Mouse (Mus musculus) layer of hippocampus, adult 9-10 months (tissue): ENCODE results near the gene Tmem81.
A peak's percentile ranks its signal among the peaks of the same experiment; 100 is the strongest.

Experiments used
- DNase-seq: peaks from one replicate; pipeline ENCODE4 v3.0.0; 2022; ENCODE audit warnings: low spot score

Tmem81 gene

DNA sequence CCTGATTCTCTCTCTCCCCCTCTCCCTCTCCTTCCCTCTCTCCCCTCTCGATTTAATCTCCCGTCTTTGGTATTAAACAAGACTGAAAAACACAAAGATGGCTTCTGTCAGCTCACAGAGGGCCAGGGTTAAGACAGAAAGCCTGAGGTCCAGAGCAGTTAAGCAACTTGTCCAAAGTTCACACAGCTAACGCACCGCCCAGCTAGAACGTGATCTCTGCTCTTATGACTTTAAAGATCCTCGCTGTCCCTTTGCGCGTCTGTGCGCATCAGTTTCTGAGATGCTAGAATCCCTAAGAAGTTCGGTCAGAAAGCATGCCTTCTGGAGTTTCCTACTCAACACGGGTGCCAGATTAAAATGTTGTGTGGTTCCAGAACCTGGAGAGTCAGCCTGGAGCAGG, 13.7 kb downstream of the Tmem81 start:
- no peak for DNase-seq

DNA sequence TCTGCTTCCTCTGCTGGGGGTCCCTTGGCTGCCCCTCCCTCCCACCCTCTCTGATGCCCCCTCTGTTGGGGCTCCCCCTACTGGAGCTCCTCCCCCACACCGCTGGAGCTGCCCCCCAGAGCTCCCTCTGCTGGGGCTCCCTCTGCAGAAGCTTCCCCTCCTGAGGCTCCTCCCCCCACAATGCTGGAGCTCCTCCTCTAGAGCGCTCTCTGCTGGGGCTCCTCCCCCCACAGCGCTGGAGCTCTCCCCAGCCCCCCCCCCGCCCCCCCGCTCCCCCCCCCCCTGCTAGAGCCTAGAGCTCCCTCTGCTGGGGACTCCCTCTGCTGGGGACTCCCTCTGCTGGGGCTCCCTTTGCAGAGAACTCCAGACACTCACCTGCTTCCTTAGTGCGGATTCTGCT, 14.7 kb downstream of the Tmem81 start:
- no peak for DNase-seq

DNA sequence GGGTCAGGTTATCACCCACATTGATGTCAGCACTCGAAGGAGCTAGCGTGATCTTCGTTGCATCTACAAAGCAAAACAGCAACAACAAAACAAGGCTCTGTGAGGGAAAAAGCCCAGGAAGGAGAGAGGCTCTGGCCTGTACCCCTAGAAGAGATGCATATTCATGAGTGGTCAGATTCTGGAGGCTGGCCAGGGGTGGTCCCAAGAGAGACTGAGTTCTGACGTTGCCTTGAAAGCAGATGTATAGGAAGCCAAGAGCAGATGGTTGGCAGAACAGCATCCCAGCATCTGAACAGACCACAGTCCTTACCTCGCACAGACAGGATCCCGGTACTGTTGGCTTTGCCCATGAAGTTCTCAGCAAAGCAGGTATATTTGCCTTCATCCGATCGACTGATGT, 17.0 kb downstream of the Tmem81 start:
- no peak for DNase-seq

DNA sequence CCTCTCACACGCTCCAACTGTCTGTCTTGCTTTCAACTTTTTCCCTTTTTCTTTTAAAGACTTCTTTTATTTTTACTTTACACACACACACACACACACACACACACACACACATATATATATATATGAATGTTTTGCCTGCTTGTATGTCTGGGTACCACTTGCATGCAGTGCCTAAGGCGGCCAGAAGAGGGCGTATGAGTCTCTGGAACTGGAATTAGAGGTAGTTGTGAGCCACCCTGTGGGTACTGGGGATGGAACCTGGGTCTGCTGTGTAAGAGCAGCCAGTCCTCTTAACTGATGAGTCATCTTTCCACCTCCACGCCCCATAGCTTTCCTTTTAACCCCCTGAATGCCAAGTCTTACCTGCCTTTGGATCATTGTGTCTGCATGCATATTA, 17.9 kb downstream of the Tmem81 start:
- DNase-seq = no peak

DNA sequence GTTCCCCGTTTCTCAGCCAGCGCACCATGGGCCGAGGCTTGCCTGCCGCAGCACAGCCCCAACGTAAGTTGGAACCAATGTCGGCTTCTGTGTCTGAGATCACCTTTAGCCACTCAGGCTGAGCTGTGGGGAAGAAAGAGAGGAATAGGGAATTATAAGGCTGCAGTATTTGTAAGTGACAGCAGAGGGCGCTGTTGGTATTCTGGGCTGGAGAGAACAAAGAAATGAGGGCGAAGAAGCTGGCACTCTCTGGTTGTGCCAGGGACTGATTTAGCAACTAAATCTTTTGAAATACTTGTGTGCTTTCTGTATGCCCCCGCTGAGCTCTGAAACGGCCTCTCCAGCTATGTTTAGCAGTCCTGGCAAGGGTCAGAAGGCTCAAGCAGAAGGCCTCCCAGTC, 19.8 kb downstream of the Tmem81 start:
- DNase-seq = peak; percentile 85

DNA sequence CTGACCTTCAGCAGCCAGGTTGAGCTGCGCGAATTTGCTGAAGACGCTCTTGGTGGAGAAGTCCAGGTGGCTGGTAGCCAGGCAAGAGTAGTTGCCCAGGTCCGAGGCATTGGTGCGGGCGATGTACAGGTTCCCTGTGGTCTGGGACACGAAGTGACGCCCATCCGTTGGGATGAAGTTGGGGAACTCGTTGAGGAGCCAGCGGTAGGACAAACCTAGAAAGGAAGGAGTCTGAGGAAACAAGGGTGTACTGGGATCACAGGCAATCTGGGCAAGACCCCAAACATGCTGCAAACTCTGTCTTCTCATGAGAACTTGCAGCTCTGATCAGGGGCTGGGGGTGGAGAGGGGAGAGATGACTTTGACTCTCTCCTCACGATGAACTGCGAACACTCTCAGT, 22.0 kb downstream of the Tmem81 start:
- no peak for DNase-seq

DNA sequence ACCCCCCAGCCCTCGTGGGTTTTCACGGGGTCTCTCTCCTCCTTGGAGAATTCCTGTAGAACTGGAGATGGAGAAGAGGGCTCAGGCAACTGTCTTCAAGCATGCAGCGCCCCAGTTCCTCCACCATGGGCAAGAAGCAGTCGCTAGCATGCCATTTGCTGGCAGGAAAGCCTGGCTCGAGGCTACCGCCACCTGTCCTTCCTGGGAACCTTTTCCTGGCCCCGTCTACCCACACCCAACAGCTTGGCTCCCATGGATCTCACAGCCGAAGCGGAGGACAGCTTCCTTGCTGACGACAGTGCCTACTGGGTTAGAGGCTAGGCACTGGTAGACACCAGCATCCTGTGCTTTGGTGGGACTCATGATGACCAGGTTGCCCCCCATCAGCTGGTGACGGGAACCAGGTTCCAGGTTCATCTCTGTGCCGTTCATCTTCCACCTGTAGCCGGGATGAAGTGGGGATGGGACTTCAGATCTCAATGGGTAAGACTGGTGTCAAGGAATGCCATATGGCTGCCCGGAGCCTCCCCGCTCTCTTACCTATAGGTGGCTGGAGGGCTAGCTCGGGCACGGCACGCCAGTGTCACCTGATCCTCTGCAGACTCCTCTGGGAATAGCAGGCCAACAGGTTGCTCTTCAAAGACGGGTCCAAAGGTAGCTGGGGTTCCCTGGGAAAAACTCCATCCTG, 22.8 kb downstream of the Tmem81 start:
- no peak for DNase-seq

DNA sequence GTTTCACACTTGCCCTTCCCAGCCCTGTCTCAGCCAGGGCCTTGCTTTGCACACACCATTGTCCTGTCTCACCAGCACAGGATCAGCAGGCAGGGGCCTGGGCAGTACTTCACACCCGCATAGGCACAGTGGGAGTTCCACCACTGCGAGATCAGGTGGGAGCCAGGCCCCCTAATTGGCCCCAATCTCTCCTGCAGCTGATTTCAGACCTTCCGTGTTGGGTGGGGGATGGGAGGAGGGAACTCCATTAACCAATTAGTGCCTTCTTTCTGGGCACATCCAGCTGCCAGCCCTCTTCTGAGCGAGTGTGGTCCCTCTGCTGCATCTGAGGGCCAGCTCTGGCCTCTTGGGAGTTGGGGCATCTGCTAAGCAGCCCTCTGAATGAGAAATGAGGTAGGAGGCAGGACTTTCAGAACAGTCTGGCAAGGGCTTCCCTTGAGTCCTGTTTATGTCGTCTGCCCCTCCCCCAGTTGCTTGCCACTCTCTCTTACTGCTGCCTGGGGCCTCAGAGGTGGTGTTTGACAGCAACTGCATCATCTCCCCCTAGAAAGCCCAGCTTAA, 24.7 kb downstream of the Tmem81 start:
- no peak for DNase-seq

DNA sequence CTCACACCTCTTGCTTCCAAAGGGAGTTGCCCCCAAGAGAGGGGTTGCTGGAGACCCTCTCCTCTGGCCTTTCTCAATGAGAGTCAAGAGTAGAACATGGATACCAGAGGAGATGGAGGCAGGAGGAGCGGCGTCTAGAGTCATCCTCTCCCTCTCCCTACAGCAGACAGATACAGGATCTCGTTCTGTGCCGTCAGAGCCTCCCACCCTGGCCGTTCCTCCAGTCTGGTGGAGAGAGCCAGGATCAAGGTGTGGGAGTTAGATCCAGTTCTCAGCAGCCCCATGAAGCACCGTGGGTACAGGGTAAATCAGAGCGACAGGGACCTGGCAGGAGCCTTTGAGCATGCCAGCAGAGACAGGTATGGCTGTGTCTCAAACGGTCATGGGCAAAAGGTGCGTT, 26.5 kb downstream of the Tmem81 start:
- DNase-seq = no peak

DNA sequence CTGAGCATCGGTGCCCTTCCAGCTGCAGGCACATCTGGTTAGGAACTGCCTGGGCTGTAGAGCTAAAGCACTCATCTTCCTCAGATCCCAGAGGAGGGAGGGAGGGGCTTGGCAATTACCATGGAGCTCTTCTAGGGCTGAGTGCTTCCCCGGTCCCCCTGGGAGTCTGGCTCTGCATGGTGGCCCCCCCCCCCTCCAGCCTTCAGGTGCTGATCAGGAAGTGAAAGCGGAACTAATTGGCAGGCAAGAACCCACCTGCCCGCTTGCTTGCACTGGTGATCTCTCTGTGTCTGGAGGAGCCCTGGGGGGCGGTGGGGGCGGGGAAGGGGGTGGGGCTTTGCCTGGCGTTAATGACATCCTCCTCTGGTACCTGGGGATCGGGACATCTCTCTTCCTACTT, 27.8 kb downstream of the Tmem81 start:
- no peak for DNase-seq

DNA sequence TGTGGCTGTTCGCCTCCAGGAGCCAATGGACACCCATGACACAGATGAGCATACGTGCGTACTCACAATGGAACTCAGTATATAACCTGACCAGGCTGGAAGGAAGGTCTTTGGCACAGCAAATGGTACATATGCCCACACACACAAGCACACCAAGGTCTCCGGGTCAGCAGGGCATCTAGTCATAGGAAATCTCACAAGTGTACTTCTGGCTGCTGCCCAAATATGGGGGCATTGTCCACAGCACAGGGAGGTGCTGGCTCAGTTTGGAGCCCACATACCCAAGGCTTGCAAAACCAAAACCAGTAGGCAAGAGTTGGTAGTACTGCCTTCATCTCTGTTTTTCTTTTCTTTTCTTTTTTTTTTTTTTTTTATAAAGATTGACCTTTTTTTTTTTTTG, 29.5 kb downstream of the Tmem81 start:
- no peak for DNase-seq

DNA sequence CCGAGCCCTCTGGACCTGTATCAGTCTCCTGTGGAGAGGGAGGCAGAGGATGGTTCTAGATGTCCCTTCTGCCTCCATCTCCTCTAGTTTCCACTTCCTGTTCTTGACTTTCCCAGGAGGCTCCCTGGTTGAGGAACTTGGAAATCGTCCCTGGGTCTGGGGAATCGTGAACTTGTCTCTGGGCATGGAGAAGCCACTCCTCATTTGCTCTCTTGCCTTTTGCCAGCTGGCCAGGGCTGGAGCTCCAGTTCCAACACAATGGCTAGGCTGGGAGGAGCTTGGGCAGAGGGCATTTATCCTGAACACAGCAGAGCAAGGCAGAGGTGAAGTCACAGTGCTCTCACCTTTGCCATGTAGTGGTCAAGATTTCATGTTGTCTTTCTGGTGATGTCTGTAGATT, 30.4 kb downstream of the Tmem81 start:
- DNase-seq = no peak

DNA sequence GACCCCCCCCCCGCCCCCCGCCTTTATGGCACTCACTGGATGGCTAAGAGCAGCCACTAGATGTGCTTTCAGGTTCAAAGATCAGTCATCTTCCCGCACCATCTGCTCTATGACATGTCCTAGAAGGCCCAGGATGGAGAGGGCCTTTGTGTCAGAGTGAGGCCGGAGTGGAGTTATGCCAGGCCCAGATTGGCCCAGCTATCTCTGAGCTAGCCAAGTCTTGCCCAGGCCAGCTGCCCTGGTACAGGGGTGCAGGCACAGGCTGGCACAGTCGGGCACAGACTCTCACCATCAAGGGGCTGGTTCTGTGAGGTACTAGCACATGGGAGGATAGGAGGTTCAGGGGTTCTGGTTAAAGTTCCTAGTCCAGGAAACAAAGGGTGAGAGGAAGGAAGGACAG, 31.7 kb downstream of the Tmem81 start:
- DNase-seq = no peak

DNA sequence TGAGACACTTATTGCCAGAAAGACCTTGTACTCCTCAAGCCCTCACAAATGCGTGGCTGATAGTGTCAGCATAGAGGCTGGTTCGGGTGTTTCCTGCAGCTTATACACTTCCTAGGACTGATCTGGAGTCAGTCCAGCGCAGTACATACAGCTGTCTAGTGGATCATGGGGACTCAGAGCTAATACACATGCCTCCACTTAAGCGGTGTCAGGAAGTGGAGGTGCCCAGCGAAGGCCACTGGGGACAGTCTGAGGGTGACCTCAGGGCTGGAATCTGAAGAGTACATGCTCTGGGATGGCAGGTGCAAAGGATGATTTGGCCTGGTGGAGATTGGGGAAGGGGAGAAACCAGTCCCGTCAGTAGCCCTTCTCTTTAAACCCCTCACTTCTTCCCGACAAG, 34.7 kb downstream of the Tmem81 start:
- DNase-seq = no peak

DNA sequence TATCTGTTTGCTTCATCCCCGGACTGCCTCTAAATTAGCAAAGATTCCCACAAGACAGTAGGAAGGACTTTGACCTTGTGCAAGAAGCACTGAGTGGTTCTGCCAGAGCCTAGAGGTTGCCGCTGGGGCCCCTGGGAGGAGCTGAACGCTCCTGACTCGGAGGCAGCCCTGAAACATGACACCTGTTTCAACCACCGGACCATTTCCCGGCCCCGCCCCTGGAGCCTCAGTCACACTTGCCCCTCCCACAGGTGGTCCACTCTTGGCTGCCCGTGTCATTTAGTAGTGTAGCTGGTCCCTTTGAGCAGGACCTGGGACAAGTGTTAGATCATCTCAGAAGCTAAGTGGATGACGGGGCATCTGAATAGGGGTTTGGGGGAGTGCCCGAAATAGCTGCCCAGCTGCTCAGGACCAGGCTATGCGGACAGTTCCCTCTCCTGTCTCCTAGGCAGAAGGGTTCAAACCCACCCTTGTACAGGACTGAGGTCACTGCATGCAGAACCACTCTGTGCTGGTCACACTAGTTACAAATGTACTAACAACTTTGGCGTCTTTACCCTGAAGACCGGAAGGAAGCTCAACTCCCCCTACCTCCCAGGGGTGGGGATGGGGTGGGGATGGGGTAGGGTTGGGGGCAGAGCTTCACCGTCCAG, 35.3 kb downstream of the Tmem81 start:
- no peak for DNase-seq

DNA sequence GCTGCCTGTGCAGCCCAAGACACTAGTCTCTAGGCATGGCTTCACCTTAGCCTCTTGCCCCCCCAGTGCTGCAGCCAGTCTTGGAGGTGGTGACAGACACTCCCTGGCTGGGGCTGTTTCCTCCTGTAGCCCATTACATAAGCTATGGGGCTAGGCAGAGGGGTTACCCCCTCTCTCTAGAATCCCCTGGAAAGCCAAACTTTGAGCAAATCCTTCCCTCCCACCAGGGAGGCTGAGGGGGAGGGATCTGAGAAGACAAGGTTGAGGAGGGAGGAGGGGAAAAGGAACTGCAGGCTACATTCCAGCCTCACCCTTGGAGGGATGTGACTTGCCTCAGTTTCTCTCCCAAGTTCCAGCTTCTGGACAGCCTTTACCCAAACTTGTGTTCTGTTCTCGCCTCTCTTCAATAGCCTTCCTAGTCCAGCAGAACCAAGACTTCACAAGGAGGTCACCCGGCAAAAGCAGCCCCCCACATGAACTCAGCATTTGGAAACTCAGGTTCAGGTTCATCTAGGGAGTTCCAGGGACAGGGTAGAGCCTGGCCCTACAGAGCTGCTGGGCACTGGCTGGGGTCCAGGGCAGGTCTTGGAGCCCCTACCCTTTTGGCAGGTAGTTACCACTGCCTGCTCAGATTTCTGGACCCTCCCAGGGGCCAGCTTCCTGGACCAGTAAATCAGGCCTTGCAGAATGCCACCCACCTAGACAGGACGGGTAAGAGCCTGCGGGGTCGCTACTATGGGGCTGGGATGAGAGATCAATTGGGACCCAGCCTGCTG, 36.0 kb downstream of the Tmem81 start:
- DNase-seq = no peak

DNA sequence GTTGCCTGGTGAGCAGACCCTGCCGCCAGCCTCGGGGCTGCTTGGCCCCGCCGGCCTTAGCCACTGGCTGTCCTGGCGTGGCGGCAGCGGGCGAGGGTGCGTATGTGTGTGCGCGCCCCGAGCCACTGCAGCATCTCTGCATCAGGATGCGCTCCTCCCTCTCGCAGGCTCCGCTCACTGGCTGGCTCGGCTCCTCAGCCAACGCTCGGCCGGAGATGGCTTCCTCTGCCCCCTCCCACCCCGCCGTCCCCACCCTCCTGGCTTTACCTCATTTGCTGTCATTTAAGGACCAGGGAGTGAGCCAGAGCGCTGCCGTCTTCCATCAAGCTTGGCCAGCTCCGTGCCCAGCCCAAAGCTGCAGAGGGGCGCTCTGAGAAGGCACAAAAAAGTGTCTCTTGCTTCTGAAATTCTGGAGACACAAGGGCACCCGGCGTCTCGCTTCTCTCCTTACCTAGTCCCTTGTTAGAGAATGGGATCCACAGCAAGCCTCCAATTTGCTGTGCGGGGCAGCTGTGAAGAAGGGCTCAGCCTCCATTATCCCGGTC, 36.8 kb downstream of the Tmem81 start, which contains the start of gene Cntn2:
Cntn2 (minus strand) TSS at position 495 of the 545 bp plus-strand sequence.
- no peak for DNase-seq

DNA sequence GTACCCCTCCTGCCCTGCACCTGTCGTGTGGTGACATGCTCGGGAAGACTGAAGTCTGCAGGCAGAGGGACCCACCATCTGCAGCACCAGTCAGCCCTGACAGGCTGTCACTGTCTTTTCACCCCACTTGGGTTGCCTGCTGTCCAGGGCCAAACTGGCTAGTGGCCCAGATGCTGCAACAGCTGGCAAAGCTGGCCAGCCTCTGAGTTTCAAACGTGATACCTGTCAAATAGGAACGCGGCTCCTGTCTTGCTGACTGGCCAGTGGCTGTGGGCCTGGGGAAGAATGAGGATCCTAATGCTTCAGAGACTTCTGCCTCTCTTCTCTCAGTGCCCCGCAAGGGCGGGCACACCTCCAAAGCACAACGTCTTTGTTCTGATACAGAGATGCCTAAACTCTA, 37.8 kb downstream of the Tmem81 start:
- no peak for DNase-seq

DNA sequence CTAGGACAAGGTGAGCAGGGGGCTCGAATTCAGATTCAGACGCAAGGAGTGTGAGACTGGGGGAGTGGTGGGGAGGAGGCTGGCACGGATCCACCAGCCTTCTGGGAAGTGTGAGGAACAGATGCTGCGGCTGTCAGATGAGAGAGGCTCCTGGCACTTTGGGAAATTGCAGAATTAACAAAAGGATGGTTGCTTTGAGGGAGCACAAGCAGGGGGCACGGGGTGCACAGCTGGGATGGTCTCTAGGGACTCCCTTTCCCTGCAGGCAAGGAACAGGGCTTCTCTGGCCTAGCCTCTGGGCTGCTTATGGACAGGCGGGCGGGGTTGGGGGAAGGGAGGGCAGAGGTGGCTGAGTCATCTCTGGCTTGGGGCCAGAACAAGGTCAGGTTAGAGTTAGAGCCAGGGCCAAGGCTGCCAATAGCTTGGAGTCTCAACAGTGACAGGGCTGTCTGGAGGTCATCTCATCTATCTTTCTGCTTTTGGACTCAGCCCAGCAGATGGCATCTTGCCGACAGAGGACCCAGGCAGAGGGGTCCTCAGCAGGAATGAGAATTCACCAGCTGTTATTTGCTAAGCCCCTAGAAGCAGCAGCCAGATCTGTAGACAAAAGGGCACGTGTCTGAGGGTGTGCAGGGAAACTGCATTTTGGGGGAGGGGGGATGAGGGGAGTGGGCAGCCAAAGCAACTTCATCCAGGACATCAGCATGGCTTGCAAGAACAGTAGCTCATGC, 52.0 kb downstream of the Tmem81 start:
- no peak for DNase-seq
